In genomic region chr13:6270546-6270945, GRCm38 (mm10) we compare ENCODE assay signal across 28 mouse cellular contexts.
DNase-seq lines count a peak whose midpoint lies in the region; ATAC-seq and TF ChIP-seq lines count a peak whose summit lies in the region.
"Had no signal": no experiment of that assay in that cellular context is flagged by ENCODE, and none has a peak within 500 bp of the region (broad histone marks: within the 10 kb centered on the region; RNA-seq: fewer than 3 reads in every experiment).

No protein-coding gene starts in this region.

- no peaks in the 10 kb centered on the region for H3K36me3 ChIP-seq in forebrain, embryonic 15.5 days
- no peaks in the 10 kb centered on the region for H3K36me3 ChIP-seq in forebrain, embryonic 16.5 days (ENCODE audit: control insufficient read depth, insufficient read depth)
- no peaks in the 10 kb centered on the region for H3K36me3 ChIP-seq in midbrain, embryonic 12.5 days
- H3K36me3 ChIP-seq in midbrain, embryonic 10.5 days = no peaks in the 10 kb centered on the region
- H3K36me3 ChIP-seq in midbrain, embryonic 14.5 days (ENCODE audit: control insufficient read depth, insufficient read depth, low read length) = no peaks in the 10 kb centered on the region
- H3K36me3 ChIP-seq in midbrain, postnatal 0 days (ENCODE audit: insufficient read depth, low read length) = no peaks in the 10 kb centered on the region
- H3K36me3 ChIP-seq: embryonic facial prominence, embryonic 13.5 days; embryonic facial prominence, embryonic 15.5 days; forebrain, embryonic 10.5 days; forebrain, embryonic 12.5 days; G1E had no signal

- H3K4me1 ChIP-seq in forebrain, embryonic 15.5 days = no peaks in the 10 kb centered on the region
- no peaks in the 10 kb centered on the region for H3K4me1 ChIP-seq in forebrain, embryonic 16.5 days (replicated peaks; ENCODE audit: control insufficient read depth, insufficient read depth, low read length)
- H3K4me1 ChIP-seq in midbrain, embryonic 12.5 days = no peaks in the 10 kb centered on the region
- H3K4me1 ChIP-seq in midbrain, embryonic 10.5 days = no peaks in the 10 kb centered on the region
- H3K4me1 ChIP-seq in midbrain, embryonic 14.5 days (ENCODE audit: control insufficient read depth, insufficient read depth, low read length) = no peaks in the 10 kb centered on the region
- H3K4me1 ChIP-seq in midbrain, postnatal 0 days (ENCODE audit: insufficient read depth, low read length) = no peaks in the 10 kb centered on the region
- H3K4me1 ChIP-seq: embryonic facial prominence, embryonic 13.5 days; embryonic facial prominence, embryonic 15.5 days; forebrain, embryonic 10.5 days; forebrain, embryonic 12.5 days had no signal

- no peaks in the 10 kb centered on the region for H3K27me3 ChIP-seq in forebrain, embryonic 15.5 days
- H3K27me3 ChIP-seq in forebrain, embryonic 16.5 days (replicated peaks; ENCODE audit: control insufficient read depth, insufficient read depth, low read length) = no peaks in the 10 kb centered on the region
- H3K27me3 ChIP-seq in midbrain, embryonic 12.5 days = no peaks in the 10 kb centered on the region
- no peaks in the 10 kb centered on the region for H3K27me3 ChIP-seq in midbrain, embryonic 10.5 days (ENCODE audit: low read depth, poor library complexity, severe bottlenecking)
- H3K27me3 ChIP-seq in midbrain, embryonic 14.5 days (ENCODE audit: control insufficient read depth, insufficient read depth, low read length) = no peaks in the 10 kb centered on the region
- no peaks in the 10 kb centered on the region for H3K27me3 ChIP-seq in midbrain, postnatal 0 days (ENCODE audit: insufficient read depth, low read length)
- H3K27me3 ChIP-seq: CH12.LX; embryonic facial prominence, embryonic 13.5 days; embryonic facial prominence, embryonic 15.5 days; forebrain, embryonic 12.5 days; Patski had no signal

- no peak overlapping the region for H3K9ac ChIP-seq in forebrain, embryonic 15.5 days (replicated peaks)
- no peak overlapping the region for H3K9ac ChIP-seq in forebrain, embryonic 16.5 days (replicated peaks; ENCODE audit: low read depth, low read length)
- no peak overlapping the region for H3K9ac ChIP-seq in midbrain, embryonic 12.5 days (replicated peaks)
- no peak overlapping the region for H3K9ac ChIP-seq in midbrain, embryonic 14.5 days (replicated peaks; ENCODE audit: low read length)
- H3K9ac ChIP-seq in midbrain, postnatal 0 days (replicated peaks; ENCODE audit: low read length, poor library complexity, severe bottlenecking) = no peak overlapping the region
- H3K9ac ChIP-seq: embryonic facial prominence, embryonic 13.5 days; embryonic facial prominence, embryonic 15.5 days; forebrain, embryonic 12.5 days had no signal

- H3K4me3 ChIP-seq in forebrain, embryonic 15.5 days = no peak overlapping the region
- H3K4me3 ChIP-seq in forebrain, embryonic 16.5 days (replicated peaks; ENCODE audit: low read length) = no peak overlapping the region
- H3K4me3 ChIP-seq in midbrain, embryonic 12.5 days = no peak overlapping the region
- no peak overlapping the region for H3K4me3 ChIP-seq in midbrain, embryonic 10.5 days
- no peak overlapping the region for H3K4me3 ChIP-seq in midbrain, embryonic 14.5 days (replicated peaks; ENCODE audit: low read depth, low read length)
- no peak overlapping the region for H3K4me3 ChIP-seq in midbrain, postnatal 0 days (ENCODE audit: low read depth, low read length)
- H3K4me3 ChIP-seq: embryonic facial prominence, embryonic 13.5 days; embryonic facial prominence, embryonic 15.5 days; erythroblast, embryonic 14.5 days; forebrain, embryonic 10.5 days; forebrain, embryonic 12.5 days had no signal

- 85% methylated on average over 1 of the region's 1 CpGs for WGBS in forebrain, embryonic 15.5 days
- WGBS in forebrain, embryonic 16.5 days = 95% methylated on average over 1 of the region's 1 CpGs
- 90% methylated on average over 1 of the region's 1 CpGs for WGBS in midbrain, embryonic 12.5 days
- 92% methylated on average over 1 of the region's 1 CpGs for WGBS in midbrain, embryonic 10.5 days
- WGBS in midbrain, embryonic 14.5 days = 84% methylated on average over 1 of the region's 1 CpGs
- WGBS in midbrain, postnatal 0 days = 71% methylated on average over 1 of the region's 1 CpGs

- 0 out of 2 replicates have a peak, but pooled peaks have one; percentile 55 for ATAC-seq in forebrain, embryonic 15.5 days (replicated peaks)
- no peak for ATAC-seq in forebrain, embryonic 16.5 days
- peak; percentile 70; the same call in 1 of the 2 replicates for ATAC-seq in midbrain, embryonic 12.5 days (ENCODE audit: low FRiP score, low read depth)
- ATAC-seq in midbrain, embryonic 14.5 days (ENCODE audit: low FRiP score, low TSS enrichment) = no peak
- no peak for ATAC-seq in midbrain, postnatal 0 days (ENCODE audit: low FRiP score)
- ATAC-seq: activated CD4-positive, CD25-positive, alpha-beta regulatory T cell, adult 4 months; CD4-positive, CD25-positive, alpha-beta regulatory T cell, adult 4 months; forebrain, embryonic 14.5 days; Patski had no signal

- no peak overlapping the region for H3K27ac ChIP-seq in forebrain, embryonic 15.5 days (replicated peaks)
- no peak overlapping the region for H3K27ac ChIP-seq in forebrain, embryonic 16.5 days (ENCODE audit: low read length)
- H3K27ac ChIP-seq in midbrain, embryonic 12.5 days (replicated peaks) = no peak overlapping the region
- no peak overlapping the region for H3K27ac ChIP-seq in midbrain, embryonic 10.5 days (replicated peaks)
- no peak overlapping the region for H3K27ac ChIP-seq in midbrain, embryonic 14.5 days (replicated peaks; ENCODE audit: low read depth, low read length)
- no peak overlapping the region for H3K27ac ChIP-seq in midbrain, postnatal 0 days (ENCODE audit: low read depth, low read length)
- H3K27ac ChIP-seq: embryonic facial prominence, embryonic 13.5 days; embryonic facial prominence, embryonic 15.5 days; forebrain, embryonic 10.5 days; forebrain, embryonic 12.5 days had no signal

- DNase-seq in midbrain, embryonic 10.5 days (ENCODE audit: low spot score) = no peak
- DNase-seq in midbrain, embryonic 14.5 days = peak; percentile 7
- DNase-seq in midbrain, postnatal 0 days (ENCODE audit: low spot score) = no peak
- DNase-seq: adrenal gland, adult 8-10 months; adrenal gland, postnatal 14 days; adrenal gland, postnatal 36 days; B cell, adult 2 months; cerebellum, adult 11 months; cerebellum, adult 18-20 months; cerebellum, adult 8-10 months; cerebellum, adult 9-11 months; cerebellum, postnatal 14 days; cerebellum, postnatal 36 days; embryo, embryonic 11 days had no signal

- no peak for TF ChIP-seq CTCF in midbrain, postnatal 0 days (IDR thresholded peaks at IDR 0.05)

- H3K9me3 ChIP-seq in forebrain, embryonic 15.5 days = no peaks in the 10 kb centered on the region
- no peaks in the 10 kb centered on the region for H3K9me3 ChIP-seq in forebrain, embryonic 16.5 days (ENCODE audit: control insufficient read depth, low read length)
- H3K9me3 ChIP-seq in midbrain, embryonic 12.5 days = 0 out of 2 replicates have a peak, but pooled peaks cover 2% of the 10 kb centered on the region
- no peaks in the 10 kb centered on the region for H3K9me3 ChIP-seq in midbrain, embryonic 10.5 days (replicated peaks)
- no peaks in the 10 kb centered on the region for H3K9me3 ChIP-seq in midbrain, embryonic 14.5 days (ENCODE audit: control insufficient read depth, low read length)
- H3K9me3 ChIP-seq in midbrain, postnatal 0 days (ENCODE audit: low read length) = no peaks in the 10 kb centered on the region
- H3K9me3 ChIP-seq: embryonic facial prominence, embryonic 13.5 days; embryonic facial prominence, embryonic 15.5 days; forebrain, embryonic 12.5 days; G1E had no signal

- no peak overlapping the region for H3K4me2 ChIP-seq in forebrain, embryonic 15.5 days (replicated peaks)
- no peak overlapping the region for H3K4me2 ChIP-seq in forebrain, embryonic 16.5 days (ENCODE audit: low read length)
- H3K4me2 ChIP-seq in midbrain, embryonic 12.5 days (replicated peaks) = no peak overlapping the region
- H3K4me2 ChIP-seq in midbrain, embryonic 14.5 days (ENCODE audit: low read length) = no peak overlapping the region
- no peak overlapping the region for H3K4me2 ChIP-seq in midbrain, postnatal 0 days (ENCODE audit: low read depth, low read length, poor library complexity, severe bottlenecking)
- H3K4me2 ChIP-seq: embryonic facial prominence, embryonic 13.5 days; embryonic facial prominence, embryonic 15.5 days; forebrain, embryonic 12.5 days had no signal

Comparison
In these comparisons a context has a peak if more than half of its experiments do, and no peak if none do; other contexts are left out.
1. ATAC-seq: peak in forebrain, embryonic 15.5 days (single experiment) and midbrain, embryonic 12.5 days (single experiment); none in forebrain, embryonic 16.5 days (single experiment), midbrain, embryonic 14.5 days (single experiment) and midbrain, postnatal 0 days (single experiment).